8 mouse cellular contexts compared by ENCODE assay signal in genomic region chr6:39118456-39118881, GRCm38 (mm10). TPM values are rescaled to one million over a fixed set of nuclear protein-coding genes. Genes with fewer than 3 reads are reported as not detected.
DNase-seq lines count a peak whose midpoint lies in the region; ATAC-seq lines count a peak whose summit lies in the region.

No protein-coding gene starts in this region.

- peaks cover 38% of the 10 kb centered on the region for H3K27me3 ChIP-seq in kidney, embryonic 15.5 days
- peaks cover 66% of the 10 kb centered on the region for H3K27me3 ChIP-seq in forebrain, embryonic 13.5 days
- H3K27me3 ChIP-seq in midbrain, embryonic 13.5 days: peaks cover 56% of the 10 kb centered on the region

- no peak for DNase-seq in kidney, adult 11 months
- peak; percentile 28 for DNase-seq in WW6 (ENCODE audit: low read depth, low spot score)
- DNase-seq in thymus, postnatal 14 days: no peak
- no peak for DNase-seq in frontal cortex, postnatal 36 days (ENCODE audit: low spot score in 2 of 2)

- H3K36me3 ChIP-seq in kidney, embryonic 15.5 days: no peaks in the 10 kb centered on the region
- no peaks in the 10 kb centered on the region for H3K36me3 ChIP-seq in forebrain, embryonic 13.5 days (ENCODE audit: poor library complexity, severe bottlenecking)
- no peaks in the 10 kb centered on the region for H3K36me3 ChIP-seq in midbrain, embryonic 13.5 days

- ATAC-seq in kidney, embryonic 15.5 days (replicated peaks; ENCODE audit: low FRiP score): peak; percentile 48
- no peak; the same call in 1 of the 2 replicates for ATAC-seq in forebrain, embryonic 13.5 days
- peak; percentile 15 for ATAC-seq in inflammation-experienced regulatory T-cells, adult 6 months
- ATAC-seq in midbrain, embryonic 13.5 days: peak; percentile 45; the same call in 1 of the 2 replicates

- H3K4me1 ChIP-seq in kidney, embryonic 15.5 days: peaks cover 13% of the 10 kb centered on the region; the same call in 1 of the 2 replicates
- peaks cover 7% of the 10 kb centered on the region; the same call in 1 of the 2 replicates for H3K4me1 ChIP-seq in forebrain, embryonic 13.5 days
- H3K4me1 ChIP-seq in midbrain, embryonic 13.5 days (replicated peaks): peaks cover 7% of the 10 kb centered on the region; the same call in 1 of the 2 replicates

- 0 out of 2 replicates have a peak overlapping the region, but pooled peaks have one; percentile 23 for H3K27ac ChIP-seq in kidney, embryonic 15.5 days
- H3K27ac ChIP-seq in forebrain, embryonic 13.5 days: no peak overlapping the region
- no peak overlapping the region for H3K27ac ChIP-seq in midbrain, embryonic 13.5 days

- H3K9me3 ChIP-seq in kidney, embryonic 15.5 days (replicated peaks): peaks cover 6% of the 10 kb centered on the region; the same call in 1 of the 2 replicates
- peaks cover 5% of the 10 kb centered on the region; the same call in 1 of the 2 replicates for H3K9me3 ChIP-seq in forebrain, embryonic 13.5 days (replicated peaks)
- peaks cover 5% of the 10 kb centered on the region; the same call in 1 of the 2 replicates for H3K9me3 ChIP-seq in midbrain, embryonic 13.5 days

- H3K4me3 ChIP-seq in kidney, embryonic 15.5 days (replicated peaks): peak overlapping the region; percentile 62
- H3K4me3 ChIP-seq in forebrain, embryonic 13.5 days: peak overlapping the region; percentile 65
- peak overlapping the region; percentile 61 for H3K4me3 ChIP-seq in midbrain, embryonic 13.5 days (replicated peaks)

- H3K4me2 ChIP-seq in kidney, embryonic 15.5 days: peak overlapping the region; percentile 80
- H3K4me2 ChIP-seq in forebrain, embryonic 13.5 days: peak overlapping the region; percentile 71
- H3K4me2 ChIP-seq in midbrain, embryonic 13.5 days (replicated peaks): peak overlapping the region; percentile 60

- 10% methylated on average over 49 of the region's 49 CpGs for WGBS in kidney, embryonic 15.5 days
- WGBS in forebrain, embryonic 13.5 days: 15% methylated on average over 41 of the region's 49 CpGs
- WGBS in midbrain, embryonic 13.5 days: 12% methylated on average over 49 of the region's 49 CpGs

- H3K9ac ChIP-seq in kidney, embryonic 15.5 days: peak overlapping the region; percentile 54
- H3K9ac ChIP-seq in forebrain, embryonic 13.5 days: peak overlapping the region; percentile 68
- H3K9ac ChIP-seq in midbrain, embryonic 13.5 days (replicated peaks): peak overlapping the region; percentile 49

RNA-seq across cellular contexts. Expression of gene Parp12, which starts 0.3 kb away (rescaled TPM):
- 7.4 and 8.0 TPM in 2 replicates for polyA plus RNA-seq in kidney, embryonic 15.5 days (2015; fragmentation: Nextera tagmentation; extraction: Ambion mirVana)
- polyA plus RNA-seq in forebrain, embryonic 13.5 days (2015; fragmentation: Nextera tagmentation; extraction: Ambion mirVana): 1.8 and 2.1 TPM in 2 replicates
- 1 to 10 TPM; 3.7 to 4.7 (median 4.2) TPM for polyA plus RNA-seq in inflammation-experienced regulatory T-cells, adult 6 months (2017; shearing (Covaris generic))
- polyA plus RNA-seq in midbrain, embryonic 13.5 days (2015; fragmentation: Nextera tagmentation; extraction: Ambion mirVana): 1.4 and 1.7 TPM in 2 replicates
